ENCODE assay signal across 17 mouse cellular contexts in genomic region chr3:117169740-117170139, GRCm38 (mm10).
DNase-seq lines count a peak whose midpoint lies in the region.
"Had no signal": no experiment of that assay in that cellular context is flagged by ENCODE, and none has a peak within 500 bp of the region (broad histone marks: within the 10 kb centered on the region; RNA-seq: fewer than 3 reads in every experiment).

No protein-coding gene starts in this region.

- DNase-seq in frontal cortex, adult 2 months (ENCODE audit: extremely low spot score in 1 of 2, low spot score in 1 of 2): peak; percentile 24 to 64
- DNase-seq in frontal cortex, postnatal 25 days (ENCODE audit: low spot score in 2 of 2): no peak
- DNase-seq in right cerebral cortex, adult 18-20 months: peak; percentile 32
- DNase-seq in right cerebral cortex, postnatal 10 days (ENCODE audit: low spot score in 2 of 2): no peak
- DNase-seq in fibroblast of lung, adult 2 months (ENCODE audit: low read depth): peak; percentile 36
- peak; percentile 17 to 36 for DNase-seq in layer of hippocampus, postnatal 36 days
- no peak for DNase-seq in testis, postnatal 14 days (ENCODE audit: low spot score)
- no peak for DNase-seq in neural tube, embryonic 10.5 days (ENCODE audit: extremely low spot score, low spot score)
- DNase-seq: adrenal gland, postnatal 14 days; cerebellum, adult 11-12 months; cerebellum, postnatal 10 days; gastrocnemius, postnatal 36 days; heart, adult 18-20 months; heart, postnatal 36 days; kidney, adult 2 months; kidney, postnatal 36 days; lung, postnatal 36 days had no signal

Comparison
In these comparisons a context has a peak if more than half of its experiments do, and no peak if none do; other contexts are left out.
1. DNase-seq: peak in frontal cortex, adult 2 months (2 of 2), right cerebral cortex, adult 18-20 months (single experiment), fibroblast of lung, adult 2 months (single experiment) and layer of hippocampus, postnatal 36 days (2 of 2); none in frontal cortex, postnatal 25 days (0 of 2), right cerebral cortex, postnatal 10 days (0 of 2), testis, postnatal 14 days (single experiment) and neural tube, embryonic 10.5 days (single experiment).